Mouse (Mus musculus) MEL (cell line): ENCODE data around the gene Mt2. TPM values are rescaled to one million over a fixed set of nuclear protein-coding genes. Genes with fewer than 3 reads are reported as not detected.

Experiments used
- DNase-seq: peaks from one replicate; pipeline ENCODE4 v3.0.0; 2011; ENCODE audit warnings: low read depth, low spot score
- H3K27ac ChIP-seq: 2 replicates; pipeline ENCODE4 v1.5.1; 2012; ENCODE audit warnings: low read depth, mild to moderate bottlenecking, control low read depth, low read length, moderate library complexity; ENCODE audit not compliant: control insufficient read depth
- H3K27me3 ChIP-seq, 2 experiments: fragments of 150-350 bp in 1 of 2; sonication (generic) in 1 of 2; 2 replicates each; pipeline ENCODE4 v1.6.1; 2012; ENCODE audit warnings: low read length in 2 of 2, mild to moderate bottlenecking in 2 of 2, improper control_type of control experiment in 1 of 2, moderate library complexity in 1 of 2; ENCODE audit not compliant: insufficient read depth in 2 of 2, control insufficient read depth in 1 of 2
- H3K36me3 ChIP-seq, 2 experiments: 2 replicates each; pipeline ENCODE4 v1.6.1; 2012 to 2014; ENCODE audit warnings: low read length in 2 of 2, improper control_type of control experiment in 1 of 2, inconsistent platforms in 1 of 2, mild to moderate bottlenecking in 1 of 2; ENCODE audit not compliant: insufficient read depth in 2 of 2, control insufficient read depth in 1 of 2
- H3K4me1 ChIP-seq, 2 experiments: fragments of 150-350 bp in 1 of 2; sonication (generic) in 1 of 2; 2 replicates each; pipeline ENCODE4 v1.6.1; 2012; ENCODE audit warnings: low read length in 2 of 2, improper control_type of control experiment in 1 of 2, mild to moderate bottlenecking in 1 of 2; ENCODE audit not compliant: insufficient read depth in 2 of 2, control insufficient read depth in 1 of 2
- H3K4me3 ChIP-seq, 2 experiments: fragments of 150-350 bp in 1 of 2; sonication (generic) in 1 of 2; 2 replicates each; pipeline ENCODE4 v1.5.1; 2012; ENCODE audit warnings: low read depth in 2 of 2, low read length in 2 of 2, mild to moderate bottlenecking in 2 of 2, moderate library complexity in 2 of 2, control low read depth in 1 of 2, improper control_type of control experiment in 1 of 2; ENCODE audit not compliant: control insufficient read depth in 1 of 2, insufficient read depth in 1 of 2
- H3K79me2 ChIP-seq: 2 replicates; pipeline ENCODE4 v1.6.1; 2012; ENCODE audit warnings: mild to moderate bottlenecking, low read length, moderate library complexity; ENCODE audit not compliant: control insufficient read depth, poor library complexity, insufficient read depth
- H3K9ac ChIP-seq: 2 replicates; pipeline ENCODE4 v1.6.1; 2012; ENCODE audit warnings: low read depth, mild to moderate bottlenecking, control low read depth, low read length, moderate library complexity; ENCODE audit not compliant: control insufficient read depth, poor library complexity, severe bottlenecking
- H3K9me3 ChIP-seq: fragments of 150-350 bp; sonication (generic); replicated peaks from 2 replicates; pipeline ENCODE4 v1.6.1; 2012; ENCODE audit warnings: mild to moderate bottlenecking, low read length, improper control_type of control experiment, moderate library complexity; ENCODE audit not compliant: insufficient read depth
- CHD1 ChIP-seq: IDR thresholded peaks from 2 replicates; pipeline ENCODE4 v1.6.1; 2012; ENCODE audit warnings: low read depth, mild to moderate bottlenecking, inconsistent platforms, low read length, improper control_type of control experiment
- E2F4 ChIP-seq: IDR thresholded peaks from 2 replicates; pipeline ENCODE4 v1.6.1; 2011; ENCODE audit warnings: low read depth, low read length, improper control_type of control experiment, borderline replicate concordance
- EP300 ChIP-seq, 2 experiments: IDR thresholded peaks; 2 replicates each; pipeline ENCODE4 v1.6.1; 2011; ENCODE audit warnings: improper control_type of control experiment in 2 of 2, low read length in 2 of 2, low read depth in 1 of 2, mild to moderate bottlenecking in 1 of 2
- GATA1 ChIP-seq: IDR thresholded peaks from 2 replicates; pipeline ENCODE4 v1.6.1; 2011; ENCODE audit warnings: low read depth, low read length, improper control_type of control experiment
- JUND ChIP-seq: IDR thresholded peaks from 2 replicates; pipeline ENCODE4 v1.6.1; 2011; ENCODE audit warnings: low read depth, mild to moderate bottlenecking, improper control_type of control experiment, low read length
- KAT2A ChIP-seq: conservative IDR thresholded peaks from 2 replicates; pipeline ENCODE4 v1.6.1; 2012; ENCODE audit warnings: low read depth, low read length, improper control_type of control experiment, inconsistent platforms
- MAFK ChIP-seq: IDR thresholded peaks from 2 replicates; pipeline ENCODE4 v1.6.1; 2011; ENCODE audit warnings: low read depth, mild to moderate bottlenecking, low read length, improper control_type of control experiment, borderline replicate concordance
- MAX ChIP-seq: IDR thresholded peaks from 2 replicates; pipeline ENCODE4 v1.6.1; 2011; ENCODE audit warnings: low read length, improper control_type of control experiment
- MAZ ChIP-seq: IDR thresholded peaks from 2 replicates; pipeline ENCODE4 v1.6.1; 2012; ENCODE audit warnings: low read depth, mild to moderate bottlenecking, inconsistent platforms, low read length, improper control_type of control experiment
- MEF2A ChIP-seq: IDR thresholded peaks from 2 replicates; pipeline ENCODE4 v1.6.1; 2014; ENCODE audit warnings: low read depth, mild to moderate bottlenecking, inconsistent platforms, low read length, improper control_type of control experiment; ENCODE audit not compliant: poor library complexity, insufficient replicate concordance, severe bottlenecking; ENCODE audit errors: extremely low read depth
- MXI1 ChIP-seq: IDR thresholded peaks from 2 replicates; pipeline ENCODE4 v1.6.1; 2011; ENCODE audit warnings: mild to moderate bottlenecking, low read depth, low read length, improper control_type of control experiment
- NELFE ChIP-seq: IDR thresholded peaks from 2 replicates; pipeline ENCODE4 v1.6.1; 2011; ENCODE audit warnings: low read depth, low read length, improper control_type of control experiment
- POLR2AphosphoS2 ChIP-seq: IDR thresholded peaks from 2 replicates; pipeline ENCODE4 v1.6.1; 2011; ENCODE audit warnings: low read length, improper control_type of control experiment
- POLR2AphosphoS5 ChIP-seq: IDR thresholded peaks from 2 replicates; pipeline ENCODE4 v1.6.1; 2012; ENCODE audit warnings: low read depth, borderline replicate concordance, mild to moderate bottlenecking, inconsistent platforms, low read length, moderate library complexity, mixed read lengths
- RAD21 ChIP-seq: IDR thresholded peaks from 2 replicates; pipeline ENCODE4 v1.6.1; 2011; ENCODE audit warnings: mild to moderate bottlenecking, low read depth, low read length, improper control_type of control experiment
- RCOR1 ChIP-seq: IDR thresholded peaks from 2 replicates; pipeline ENCODE4 v1.6.1; 2012; ENCODE audit warnings: low read depth, mild to moderate bottlenecking, inconsistent platforms, low read length, improper control_type of control experiment
- SMC3 ChIP-seq: IDR thresholded peaks from 2 replicates; pipeline ENCODE4 v1.6.1; 2011; ENCODE audit warnings: low read depth, low read length, improper control_type of control experiment
- UBTF ChIP-seq: IDR thresholded peaks from 2 replicates; pipeline ENCODE4 v1.6.1; 2012; ENCODE audit warnings: low read depth, mild to moderate bottlenecking, inconsistent platforms, low read length, improper control_type of control experiment, moderate library complexity, borderline replicate concordance; ENCODE audit not compliant: insufficient read depth
- USF1 ChIP-seq: IDR thresholded peaks from 2 replicates; pipeline ENCODE4 v1.6.1; 2014; ENCODE audit warnings: low read depth, mild to moderate bottlenecking, inconsistent platforms, low read length, improper control_type of control experiment, moderate library complexity
- USF2 ChIP-seq, 2 experiments: IDR thresholded peaks; 2 replicates each; pipeline ENCODE4 v1.6.1; 2011 to 2012; ENCODE audit warnings: improper control_type of control experiment in 2 of 2, low read length in 2 of 2, borderline replicate concordance in 1 of 2, inconsistent platforms in 1 of 2, low read depth in 1 of 2, mild to moderate bottlenecking in 1 of 2; ENCODE audit not compliant: insufficient read depth in 1 of 2
- ZC3H11A ChIP-seq: IDR thresholded peaks from 2 replicates; pipeline ENCODE4 v1.6.1; 2012; ENCODE audit warnings: low read depth, mild to moderate bottlenecking, inconsistent platforms, low read length, improper control_type of control experiment
- ZNF384 ChIP-seq: IDR thresholded peaks from 2 replicates; pipeline ENCODE4 v1.6.1; 2012; ENCODE audit warnings: low read depth, mild to moderate bottlenecking, inconsistent platforms, low read length, improper control_type of control experiment
- polyA plus RNA-seq, 2 experiments: library from polyadenylated mRNA; stranded (reverse) in 1 of 2; unstranded in 1 of 2; fragments of >175 nt in 1 of 2; fragments of >200 nt in 1 of 2; gene quantifications; 2 replicates each; pipeline versions ENCODE4 v1.2.1 to v1.2.4; 2012; ENCODE audit warnings: low replicate concordance in 2 of 2, low read depth in 1 of 2; ENCODE audit not compliant: insufficient read length in 2 of 2, insufficient read depth in 1 of 2, missing spikeins in 1 of 2
- total RNA-seq: library from RNA; depleted of rRNA; stranded (reverse); fragments of 300-350 nt; gene quantifications from 2 replicates; pipeline ENCODE4 v1.2.3, GENCODE M21; 2012

Mt2 gene
- total and polyA plus RNA-seq, 3 experiments: 469 to 2,013 TPM; not detected in 1

- Histone ChIP-seq H3K4me1 (no peaks in the 10 kb centered on the region), H3K9me3 (no peaks in the 10 kb centered on the region), H3K36me3 (no peaks in the 10 kb centered on the region), H3K27ac (no peak overlapping the region), H3K4me3 (no peak overlapping the region), H3K9ac (no peak overlapping the region), H3K79me2 (no peaks in the 10 kb centered on the region), H3K27me3 (peaks cover 1 to 2% of the 10 kb centered on the region in 2 experiments; a peak in 2 of 4 replicates)
- TF ChIP-seq EP300 (IDR thresholded peaks at IDR 0.05; ENCODE audit: low read depth in 1 of 2, low read length in 2 of 2) (no peak), POLR2AphosphoS2 (no peak), NELFE (no peak), E2F4 (no peak), CHD1 (no peak), MXI1 (no peak), MAZ (no peak), JUND (no peak), GATA1 (no peak), ZC3H11A (no peak), RCOR1 (no peak), USF2 (IDR thresholded peaks at IDR 0.05; ENCODE audit: borderline replicate concordance in 1 of 2, insufficient read depth in 1 of 2, low read depth in 1 of 2, low read length in 2 of 2) (no peak), MAX (no peak), MEF2A (no peak), KAT2A (no peak), RAD21 (no peak), SMC3 (no peak), ZNF384 (no peak), POLR2AphosphoS5 (no peak)
- no peak for DNase-seq
These were observed 32.1 kb upstream of the Mt2 start for GRCm38 (mm10) chr8:94140266-94140795.

- Histone ChIP-seq H3K9me3 (no peaks in the 10 kb centered on the region), H3K27me3 (no peaks in the 10 kb centered on the region), H3K27ac (no peak overlapping the region), H3K4me1 (peaks cover 0 to 8% of the 10 kb centered on the region in 2 experiments; a peak in 2 of 4 replicates), H3K36me3 (peaks cover 0 to 6% of the 10 kb centered on the region in 2 experiments; a peak in 2 of 4 replicates), H3K79me2 (no peaks in the 10 kb centered on the region), H3K9ac (no peak overlapping the region), H3K4me3 (no peak overlapping the region)
- TF ChIP-seq MAFK: no peak
- TF ChIP-seq POLR2AphosphoS2: no peak
- no peak for TF ChIP-seq UBTF
- no peak for TF ChIP-seq USF2 (IDR thresholded peaks at IDR 0.05; ENCODE audit: borderline replicate concordance in 1 of 2, insufficient read depth in 1 of 2, low read depth in 1 of 2, low read length in 2 of 2)
- TF ChIP-seq CHD1: no peak
- TF ChIP-seq USF1: no peak
- TF ChIP-seq KAT2A: no peak
- no peak for DNase-seq
These were observed 24.2 kb upstream of the Mt2 start for GRCm38 (mm10) chr8:94148236-94148635.
